Mouse (Mus musculus) hindbrain, embryonic 11.5 days (tissue): ENCODE measurements around the gene Rnf38. TPM values are rescaled to one million over a fixed set of nuclear protein-coding genes. Genes with fewer than 3 reads are reported as not detected.

ENCODE experiments used
- ATAC-seq: fragments of 200-750 bp; cut with Nextera tagmentation; 2 replicates; pipeline ENCODE4 v1.8.0; 2017; ENCODE audit warnings: mild to moderate bottlenecking, moderate TSS enrichment, moderate library complexity; ENCODE audit not compliant: low FRiP score
- DNase-seq: peaks from one replicate; pipeline ENCODE4 v3.0.0-alpha.2; 2015; ENCODE audit warnings: low spot score
- H3K27ac ChIP-seq: fragments of 300-500 bp; sonication (generic); 2 replicates; pipeline ENCODE4 v1.5.1; 2014; ENCODE audit warnings: mild to moderate bottlenecking, low read depth, low read length
- H3K27me3 ChIP-seq: fragments of 300-500 bp; sonication (generic); 2 replicates; pipeline ENCODE4 v1.6.1; 2014; ENCODE audit warnings: mild to moderate bottlenecking, low read length, moderate library complexity, mixed read lengths; ENCODE audit not compliant: control insufficient read depth, insufficient read depth
- H3K36me3 ChIP-seq: fragments of 300-500 bp; sonication (generic); 2 replicates; pipeline ENCODE4 v1.6.1; 2014; ENCODE audit warnings: mild to moderate bottlenecking, low read length, moderate library complexity, mixed read lengths; ENCODE audit not compliant: control insufficient read depth, insufficient read depth
- H3K4me1 ChIP-seq: fragments of 300-500 bp; sonication (generic); replicated peaks from 2 replicates; pipeline ENCODE4 v1.6.1; 2014; ENCODE audit warnings: low read length, mixed read lengths; ENCODE audit not compliant: control insufficient read depth, insufficient read depth
- H3K4me2 ChIP-seq: fragments of 300-500 bp; sonication (generic); replicated peaks from 2 replicates; pipeline ENCODE4 v1.6.1; 2014; ENCODE audit warnings: mild to moderate bottlenecking, low read depth, low read length
- H3K4me3 ChIP-seq: fragments of 300-500 bp; sonication (generic); 2 replicates; pipeline ENCODE4 v1.5.1; 2014; ENCODE audit warnings: low read depth, low read length
- H3K9ac ChIP-seq: fragments of 300-500 bp; sonication (generic); 2 replicates; pipeline ENCODE4 v1.6.1; 2014; ENCODE audit warnings: low read depth, low read length
- H3K9me3 ChIP-seq: fragments of 300-500 bp; sonication (generic); 2 replicates; pipeline ENCODE4 v1.6.1; 2016; ENCODE audit warnings: low read length; ENCODE audit not compliant: control insufficient read depth
- WGBS: fragments of 180-500 bp; shearing (Covaris S2); extraction: QIAGEN DNeasy Blood & Tissue Kit; methylation state at CpG from one replicate; pipeline ENCODE4 v1.1.7; 2014; 5-methylcytosine and 5-hydroxymethylcytosine counted together
- polyA plus RNA-seq: library from polyadenylated mRNA; unstranded; fragments of >200 nt; fragmentation: Nextera tagmentation; extraction: Ambion mirVana; gene quantifications from 2 replicates; pipeline ENCODE4 v1.2.1, GENCODE M21; 2014

Rnf38 gene
- polyA plus RNA-seq, 1 experiment from 2014 or later, result 57.0 TPM

GRCm38 (mm10) chr4:44104195-44104917 lies 129.2 kb downstream of the Rnf38 start:
- Histone ChIP-seq H3K9me3 (no peaks in the 10 kb centered on the region), H3K4me2 (no peak overlapping the region), H3K27me3 (no peaks in the 10 kb centered on the region), H3K27ac (no peak overlapping the region), H3K4me1 (no peaks in the 10 kb centered on the region; the same call in 1 of the 2 replicates), H3K9ac (no peak overlapping the region), H3K36me3 (no peaks in the 10 kb centered on the region), H3K4me3 (no peak overlapping the region)
- ATAC-seq (no peak), DNase-seq (no peak)
- WGBS, result 62% methylated on average over 8 of the region's 8 CpGs

- no peak for DNase-seq
- Histone ChIP-seq H3K36me3 (no peaks in the 10 kb centered on the region), H3K27ac (no peak overlapping the region), H3K9ac (no peak overlapping the region), H3K4me3 (no peak overlapping the region), H3K4me1 (no peaks in the 10 kb centered on the region; the same call in 1 of the 2 replicates), H3K27me3 (no peaks in the 10 kb centered on the region), H3K9me3 (no peaks in the 10 kb centered on the region), H3K4me2 (no peak overlapping the region)
- 86% methylated on average over 8 of the region's 8 CpGs for WGBS
- no peak for ATAC-seq
Observed at GRCm38 (mm10) chr4:44103620-44104019, 130.0 kb downstream of the Rnf38 start.

GRCm38 (mm10) chr4:44097576-44098335 lies 135.8 kb downstream of the Rnf38 start:
- Histone ChIP-seq H3K9ac (no peak overlapping the region), H3K4me2 (no peak overlapping the region), H3K36me3 (no peaks in the 10 kb centered on the region), H3K27me3 (no peaks in the 10 kb centered on the region), H3K27ac (no peak overlapping the region), H3K9me3 (no peaks in the 10 kb centered on the region), H3K4me1 (no peaks in the 10 kb centered on the region; the same call in 1 of the 2 replicates), H3K4me3 (no peak overlapping the region)
- 52% methylated on average over 11 of the region's 11 CpGs for WGBS
- no peak for ATAC-seq
- no peak for DNase-seq

- H3K36me3 ChIP-seq, result no peaks in the 10 kb centered on the region
- H3K4me3 ChIP-seq, result no peak overlapping the region
- no peak overlapping the region for H3K9ac ChIP-seq
- no peaks in the 10 kb centered on the region for H3K9me3 ChIP-seq
- ATAC-seq (no peak), DNase-seq (no peak)
- H3K27me3 ChIP-seq, result no peaks in the 10 kb centered on the region
- H3K4me1 ChIP-seq, result no peaks in the 10 kb centered on the region
- 80% methylated on average over 4 of the region's 4 CpGs for WGBS
- H3K4me2 ChIP-seq, result no peak overlapping the region
- H3K27ac ChIP-seq, result no peak overlapping the region
Observed at GRCm38 (mm10) chr4:44094475-44094874, 139.1 kb downstream of the Rnf38 start.

- Histone ChIP-seq H3K27ac (no peak overlapping the region), H3K9me3 (no peaks in the 10 kb centered on the region), H3K4me3 (no peak overlapping the region), H3K9ac (no peak overlapping the region), H3K36me3 (no peaks in the 10 kb centered on the region), H3K4me2 (no peak overlapping the region), H3K27me3 (no peaks in the 10 kb centered on the region), H3K4me1 (no peaks in the 10 kb centered on the region)
- DNase-seq (no peak), ATAC-seq (no peak)
- WGBS, result 84% methylated on average over 10 of the region's 11 CpGs
Observed at GRCm38 (mm10) chr4:44092359-44092758, 141.2 kb downstream of the Rnf38 start.

GRCm38 (mm10) chr4:44085566-44085965 lies 148.0 kb downstream of the Rnf38 start:
- no peak for DNase-seq
- H3K36me3 ChIP-seq, result no peaks in the 10 kb centered on the region
- 95% methylated on average over 3 of the region's 3 CpGs for WGBS
- no peak overlapping the region for H3K9ac ChIP-seq
- H3K4me2 ChIP-seq, result no peak overlapping the region
- H3K4me3 ChIP-seq, result no peak overlapping the region
- no peaks in the 10 kb centered on the region for H3K4me1 ChIP-seq
- no peaks in the 10 kb centered on the region for H3K9me3 ChIP-seq
- ATAC-seq, result no peak
- no peaks in the 10 kb centered on the region for H3K27me3 ChIP-seq
- no peak overlapping the region for H3K27ac ChIP-seq

- no peak for ATAC-seq
- H3K4me3 ChIP-seq, result no peak overlapping the region
- H3K27ac ChIP-seq, result no peak overlapping the region
- H3K9me3 ChIP-seq, result no peaks in the 10 kb centered on the region
- no peak for DNase-seq
- no peaks in the 10 kb centered on the region for H3K36me3 ChIP-seq
- WGBS, result 92% methylated on average over 13 of the region's 13 CpGs
- H3K27me3 ChIP-seq, result no peaks in the 10 kb centered on the region
- H3K4me1 ChIP-seq, result no peaks in the 10 kb centered on the region
- no peak overlapping the region for H3K9ac ChIP-seq
- H3K4me2 ChIP-seq, result no peak overlapping the region
Observed at GRCm38 (mm10) chr4:44084602-44085325, 148.8 kb downstream of the Rnf38 start.

- no peaks in the 10 kb centered on the region for H3K27me3 ChIP-seq
- H3K9ac ChIP-seq, result no peak within 1 kb of the TSS
- no peak for DNase-seq
- H3K4me1 ChIP-seq, result no peaks in the 10 kb centered on the region
- H3K4me2 ChIP-seq, result no peak within 1 kb of the TSS
- H3K9me3 ChIP-seq, result no peaks in the 10 kb centered on the region
- H3K27ac ChIP-seq, result no peak within 1 kb of the TSS
- ATAC-seq, result no peak
- no peak within 1 kb of the TSS for H3K4me3 ChIP-seq
- 25% methylated on average over 11 of the region's 11 CpGs for WGBS
- H3K36me3 ChIP-seq, result no peaks in the 10 kb centered on the region
Observed at GRCm38 (mm10) chr4:44083945-44084344, 149.6 kb downstream of the Rnf38 start, which contains the start of gene Gne. Gene Gne, minus strand, starts transcription at chr4:44084177.
